Mouse (Mus musculus) ES-CJ7 (cell line): Measurements from ENCODE around the gene Rpl41.
"Not testable (repeated sequence)": the region's sequence is repeated elsewhere in the genome, so short reads cannot be mapped to it uniquely, and the experiment has no call there.

Experiments used
- DNase-seq: peaks from one replicate; pipeline ENCODE4 v3.0.0; 2011; ENCODE audit warnings: low read depth, low spot score

The Rpl41 gene

GRCm38 (mm10) chr10:128524732-128525662 lies 24.1 kb downstream of the Rpl41 start:
- DNase-seq = peak; percentile 82

GRCm38 (mm10) chr10:128524111-128524731 lies 24.9 kb downstream of the Rpl41 start:
- DNase-seq = no peak

GRCm38 (mm10) chr10:128522351-128522750 lies 26.8 kb downstream of the Rpl41 start:
- DNase-seq = no peak

GRCm38 (mm10) chr10:128520591-128520990 lies 28.5 kb downstream of the Rpl41 start:
- DNase-seq = no peak

- DNase-seq = peak; percentile 74
Observed at GRCm38 (mm10) chr10:128518833-128519232, 30.3 kb downstream of the Rpl41 start.

GRCm38 (mm10) chr10:128516677-128517076 lies 32.4 kb downstream of the Rpl41 start:
- DNase-seq = no peak

GRCm38 (mm10) chr10:128516029-128516428 lies 33.1 kb downstream of the Rpl41 start:
- DNase-seq = no peak

- no peak for DNase-seq
Observed at GRCm38 (mm10) chr10:128515044-128515443, 34.1 kb downstream of the Rpl41 start.

- no peak for DNase-seq
Observed at GRCm38 (mm10) chr10:128511761-128512160, 37.3 kb downstream of the Rpl41 start.

- no peak for DNase-seq
Observed at GRCm38 (mm10) chr10:128511189-128511588, 37.9 kb downstream of the Rpl41 start.

- no peak for DNase-seq
Observed at GRCm38 (mm10) chr10:128510301-128510700, 38.8 kb downstream of the Rpl41 start.

- no peak for DNase-seq
Observed at GRCm38 (mm10) chr10:128509831-128510230, 39.3 kb downstream of the Rpl41 start.

- DNase-seq = no peak
Observed at GRCm38 (mm10) chr10:128509203-128509602, 39.9 kb downstream of the Rpl41 start.

GRCm38 (mm10) chr10:128508260-128508659 lies 40.8 kb downstream of the Rpl41 start:
- no peak for DNase-seq

GRCm38 (mm10) chr10:128505974-128506373 lies 43.1 kb downstream of the Rpl41 start:
- DNase-seq = peak; percentile 60

GRCm38 (mm10) chr10:128505371-128505667 lies 43.8 kb downstream of the Rpl41 start:
- not testable (repeated sequence) for DNase-seq

GRCm38 (mm10) chr10:128504641-128505370 lies 44.3 kb downstream of the Rpl41 start:
- DNase-seq = no peak

- no peak for DNase-seq
Observed at GRCm38 (mm10) chr10:128504012-128504411, 45.1 kb downstream of the Rpl41 start.

GRCm38 (mm10) chr10:128503532-128503931 lies 45.6 kb downstream of the Rpl41 start:
- DNase-seq = no peak

- DNase-seq = no peak
Observed at GRCm38 (mm10) chr10:128502341-128502740, 46.8 kb downstream of the Rpl41 start.

GRCm38 (mm10) chr10:128499116-128499671 lies 49.9 kb downstream of the Rpl41 start:
- peak; percentile 29 for DNase-seq

GRCm38 (mm10) chr10:128498590-128498989 lies 50.5 kb downstream of the Rpl41 start, which contains the start of gene Myl6b:
Gene Myl6b, minus strand, starts transcription at chr10:128498685.
- peak; percentile 99 for DNase-seq
